Mouse (Mus musculus) right cerebral cortex, postnatal 4 days (tissue): ENCODE data around the gene Gm20388.

Source experiments
- DNase-seq: peaks from one replicate; pipeline ENCODE4 v3.0.0-alpha.2; 2022

The Gm20388 gene

DNA sequence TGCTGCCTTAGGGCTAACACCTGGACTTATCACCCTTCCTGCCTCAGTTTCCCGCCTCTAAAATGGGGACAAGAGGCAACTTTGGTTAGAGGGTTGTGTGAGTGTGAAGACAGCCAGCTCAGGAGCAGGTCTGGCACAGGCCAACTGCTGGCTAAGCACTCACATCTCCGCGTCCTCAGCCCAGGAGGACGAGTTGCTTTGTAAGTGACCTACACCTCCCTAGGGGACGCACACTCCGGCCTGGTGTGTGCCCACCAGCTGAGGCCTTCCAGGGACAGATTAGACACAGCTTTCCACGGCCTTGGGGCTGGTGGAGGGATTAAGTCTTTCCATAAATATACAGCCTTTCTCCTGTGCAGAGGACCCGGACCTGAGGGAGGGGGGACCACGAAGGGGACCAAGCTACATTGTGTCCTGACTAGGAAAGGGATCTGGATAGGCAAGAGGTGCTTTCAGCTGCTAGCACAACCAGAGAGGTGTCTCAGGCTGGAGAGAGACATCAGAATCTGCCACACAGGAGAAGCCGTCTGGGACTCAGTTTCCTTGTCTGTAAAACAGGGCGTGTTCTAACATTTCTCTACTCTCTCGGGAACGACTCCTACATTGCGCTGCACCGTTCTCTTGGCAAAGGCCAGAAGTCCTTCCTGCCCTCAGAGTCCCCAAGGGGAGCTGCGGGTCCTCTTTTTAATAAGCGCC is 722.5 kb downstream of the Gm20388 start:
- DNase-seq, result no peak

DNA sequence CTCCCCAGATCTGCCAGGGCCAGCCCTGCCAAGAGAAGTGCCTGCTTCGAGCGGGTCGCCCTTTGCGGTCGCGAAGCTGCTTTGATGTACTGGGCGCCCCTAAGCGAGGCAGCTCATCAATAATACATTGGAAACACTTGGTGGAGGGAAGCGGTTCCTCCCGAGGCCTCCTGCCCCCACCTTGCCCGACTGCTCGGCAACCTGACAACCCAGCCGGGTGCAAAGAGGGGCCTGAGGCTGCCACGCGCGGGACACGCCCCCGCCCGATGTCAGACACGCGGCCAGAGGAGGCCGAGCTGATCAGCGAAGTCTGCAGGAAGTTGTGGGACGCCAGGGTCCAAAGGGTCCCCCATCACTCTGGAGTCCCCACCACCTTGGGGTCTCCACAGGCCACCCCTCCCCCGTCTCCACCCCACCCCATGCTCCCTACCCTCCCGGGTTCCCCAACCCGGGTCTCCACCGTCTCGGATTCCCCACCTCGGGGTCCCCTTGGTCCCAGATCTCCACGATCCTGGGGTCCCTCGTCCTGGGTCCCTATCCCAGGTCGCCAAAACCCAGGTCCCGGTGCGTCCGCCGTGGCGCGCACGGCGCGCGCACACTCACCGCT is 723.1 kb downstream of the Gm20388 start:
- DNase-seq, result peak; percentile 19

DNA sequence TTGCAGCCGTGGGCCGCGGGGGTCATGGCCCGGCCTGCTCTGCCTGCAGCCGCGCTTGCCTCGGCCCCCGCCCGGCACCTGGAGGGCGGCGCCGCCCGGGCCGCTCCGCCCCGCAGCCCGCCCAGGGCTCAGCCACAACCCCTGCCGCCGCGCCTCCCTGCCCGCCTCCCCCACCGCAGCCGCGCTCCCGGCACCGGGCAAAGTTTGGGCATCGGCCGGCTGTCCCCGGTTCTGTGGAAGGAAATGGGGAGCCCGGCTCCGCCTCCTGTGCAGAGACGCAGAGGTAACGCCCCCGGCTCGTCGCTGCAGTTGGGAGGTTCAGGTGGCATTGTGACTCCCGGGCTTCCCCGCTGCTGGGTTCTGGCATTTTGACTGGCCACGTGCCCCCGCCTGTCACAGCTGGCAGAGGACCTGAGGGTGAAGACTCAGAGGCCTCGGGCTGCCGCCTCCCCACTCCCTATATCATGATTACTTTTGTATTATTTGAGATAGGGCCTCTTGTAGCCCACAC is 723.7 kb downstream of the Gm20388 start:
- DNase-seq, result peak; percentile 39

DNA sequence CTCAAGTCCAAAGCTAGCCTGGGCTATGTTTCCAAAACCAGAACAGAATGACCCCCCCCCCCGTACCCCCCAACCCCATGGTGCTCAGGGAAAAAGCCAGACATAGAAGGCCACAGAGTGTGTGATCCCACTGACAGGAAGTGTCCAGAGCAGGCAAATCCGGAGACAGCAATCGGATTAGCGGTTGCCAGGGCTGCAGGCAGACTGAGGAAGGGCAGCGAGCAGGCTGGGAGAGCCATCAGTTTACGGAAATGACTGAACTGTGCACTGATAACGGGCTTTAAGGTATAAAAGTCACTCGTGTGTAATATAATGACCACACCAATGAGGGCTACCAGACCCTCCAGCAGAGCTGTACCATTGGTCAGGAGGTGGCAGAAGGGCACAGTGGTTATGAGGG is 730.6 kb downstream of the Gm20388 start:
- DNase-seq, result no peak

DNA sequence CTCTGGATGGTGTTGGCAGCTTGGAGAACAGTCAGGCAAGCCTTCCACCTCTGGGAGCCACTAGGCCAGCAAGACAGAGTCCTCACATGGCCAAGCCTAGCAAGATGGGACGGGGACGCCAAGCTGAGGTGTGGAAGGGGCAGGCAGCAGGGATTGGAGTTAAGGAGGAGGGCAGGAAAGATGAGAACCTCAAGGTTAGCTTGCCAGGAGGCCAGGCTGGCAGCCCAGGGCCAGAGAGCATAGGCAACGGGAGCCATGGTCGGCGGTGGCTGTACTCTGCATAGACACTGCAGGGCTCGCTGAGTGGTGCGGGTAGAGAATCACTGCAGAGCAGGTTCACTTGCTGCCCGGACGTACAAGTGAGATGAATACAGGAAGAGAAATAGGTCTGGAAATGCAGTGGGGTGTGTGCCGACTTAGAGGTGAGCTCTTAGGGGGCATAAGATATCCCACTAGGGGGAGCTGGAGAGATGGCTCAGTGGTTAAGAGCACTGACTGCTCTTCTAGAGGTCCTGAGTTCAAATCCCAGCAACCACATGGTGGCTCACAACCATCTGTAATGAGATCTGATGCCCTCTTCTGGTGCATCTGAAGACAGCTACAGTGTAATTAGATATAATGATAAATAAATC is 731.5 kb downstream of the Gm20388 start:
- no peak for DNase-seq

DNA sequence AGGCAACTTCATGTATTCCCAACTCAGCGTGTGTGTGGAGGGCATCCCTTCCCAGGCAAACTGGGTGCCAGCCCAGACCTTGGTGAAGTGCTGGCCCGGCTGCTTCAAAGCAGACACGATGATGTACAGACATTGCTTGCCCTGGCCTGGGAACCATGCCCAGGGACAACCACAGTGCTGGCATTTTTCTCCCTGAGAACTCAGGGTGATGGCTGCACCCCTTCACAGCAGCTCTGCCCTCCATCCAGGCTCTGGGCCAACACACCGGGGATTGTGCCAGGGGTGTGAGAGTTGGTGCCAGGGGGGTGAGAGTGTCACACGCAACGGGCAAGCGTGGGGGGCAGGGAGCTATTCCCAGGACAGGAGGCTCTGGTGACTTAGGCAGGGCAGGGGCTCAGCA is 734.0 kb downstream of the Gm20388 start:
- peak; percentile 81 for DNase-seq

DNA sequence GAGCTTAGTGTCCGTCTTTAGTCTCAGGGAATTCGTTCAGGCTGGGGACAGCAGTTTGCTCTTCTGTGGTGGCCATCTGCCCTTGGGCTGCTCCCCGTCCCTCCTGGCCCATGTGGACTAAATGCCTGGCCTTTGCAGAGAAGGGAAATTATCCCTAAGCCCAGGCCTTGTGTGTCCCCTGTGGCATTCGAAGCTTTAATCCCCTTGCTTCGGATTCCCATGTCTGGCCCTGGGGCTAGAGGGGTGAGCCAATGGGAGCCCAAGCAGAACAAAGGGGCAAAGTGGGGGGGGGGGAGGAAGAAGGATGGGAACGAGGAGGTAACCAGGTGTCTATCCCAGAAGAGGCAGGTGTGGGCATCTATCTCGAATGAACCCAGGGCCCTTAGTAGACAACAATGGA is 736.9 kb downstream of the Gm20388 start, which contains the start of gene 1190005I06Rik:
Gene 1190005I06Rik (minus strand): TSS at position 101 of the 400 bp plus-strand sequence.
- no peak for DNase-seq

DNA sequence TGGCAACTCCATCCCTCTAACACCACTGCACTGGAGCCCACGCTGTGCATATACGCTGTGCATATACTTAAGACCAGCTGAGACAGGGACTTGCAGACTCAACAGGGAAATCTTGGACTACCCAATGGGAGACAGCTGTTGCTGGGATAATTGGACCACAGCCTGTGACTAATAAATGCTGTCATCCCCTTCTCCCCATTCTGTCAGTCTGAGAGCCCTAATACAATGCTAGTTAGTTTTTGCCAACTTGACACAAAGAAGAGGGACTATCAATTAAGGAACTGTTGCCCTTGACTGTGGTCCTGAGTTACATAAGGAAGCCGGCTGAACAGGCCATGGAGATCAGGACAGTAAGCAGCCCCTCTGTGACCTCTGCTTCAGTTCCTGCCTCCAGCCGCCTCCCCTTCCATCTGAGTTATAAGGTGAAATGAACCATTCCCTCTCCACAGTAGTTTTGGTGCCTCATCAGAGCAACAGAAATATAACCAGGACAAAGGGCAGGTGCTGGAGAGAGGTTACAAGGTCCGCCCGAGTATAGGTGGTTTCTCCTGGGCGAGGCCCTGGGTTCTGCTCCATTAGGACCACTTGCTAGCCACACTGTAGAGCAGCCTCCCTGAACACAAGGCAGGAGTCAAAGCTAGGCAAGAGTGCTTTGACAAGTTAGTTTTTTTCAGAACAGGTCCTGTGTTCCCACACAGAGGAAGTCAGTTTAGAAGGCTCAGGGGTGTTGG is 745.8 kb downstream of the Gm20388 start:
- DNase-seq, result no peak

DNA sequence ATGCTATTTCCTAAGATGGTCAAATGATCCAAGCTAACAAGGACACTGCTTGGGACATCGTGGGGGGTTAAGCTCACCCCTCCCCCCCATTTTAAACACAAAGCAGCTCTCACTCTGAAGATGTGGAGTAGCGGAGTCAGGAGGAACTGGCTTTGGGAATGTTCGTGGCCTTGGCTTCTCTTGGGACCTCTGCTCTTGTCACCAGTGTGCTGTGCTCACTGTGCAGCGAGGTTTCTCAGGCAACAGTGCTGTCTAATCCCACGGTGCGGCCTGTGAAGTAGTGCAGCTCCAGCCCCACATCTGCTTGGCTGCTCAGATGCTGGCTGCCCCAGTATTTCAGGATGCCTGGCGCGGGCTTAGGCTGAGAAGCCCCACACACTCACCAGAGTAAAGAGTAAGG is 746.8 kb downstream of the Gm20388 start:
- DNase-seq, result no peak

DNA sequence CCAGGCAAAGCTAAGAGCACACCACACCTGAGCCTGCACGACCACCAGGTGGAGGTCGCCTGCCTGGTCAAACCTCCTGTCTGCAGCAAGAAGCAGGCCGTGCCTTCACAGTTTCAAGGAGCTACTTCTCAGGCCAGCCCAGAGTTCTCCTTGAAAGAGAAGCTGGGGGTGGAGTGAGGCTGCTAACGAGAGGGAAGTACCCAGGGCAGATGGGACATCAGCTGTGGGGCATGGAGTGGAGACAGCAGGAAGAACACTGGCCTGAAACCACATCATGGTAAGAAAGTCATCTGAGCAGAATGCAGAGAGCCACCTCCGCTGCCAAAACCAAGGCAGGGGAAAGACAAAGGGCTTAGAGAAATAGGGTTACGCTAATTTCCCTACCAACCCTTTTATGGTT is 753.9 kb downstream of the Gm20388 start:
- DNase-seq, result no peak

DNA sequence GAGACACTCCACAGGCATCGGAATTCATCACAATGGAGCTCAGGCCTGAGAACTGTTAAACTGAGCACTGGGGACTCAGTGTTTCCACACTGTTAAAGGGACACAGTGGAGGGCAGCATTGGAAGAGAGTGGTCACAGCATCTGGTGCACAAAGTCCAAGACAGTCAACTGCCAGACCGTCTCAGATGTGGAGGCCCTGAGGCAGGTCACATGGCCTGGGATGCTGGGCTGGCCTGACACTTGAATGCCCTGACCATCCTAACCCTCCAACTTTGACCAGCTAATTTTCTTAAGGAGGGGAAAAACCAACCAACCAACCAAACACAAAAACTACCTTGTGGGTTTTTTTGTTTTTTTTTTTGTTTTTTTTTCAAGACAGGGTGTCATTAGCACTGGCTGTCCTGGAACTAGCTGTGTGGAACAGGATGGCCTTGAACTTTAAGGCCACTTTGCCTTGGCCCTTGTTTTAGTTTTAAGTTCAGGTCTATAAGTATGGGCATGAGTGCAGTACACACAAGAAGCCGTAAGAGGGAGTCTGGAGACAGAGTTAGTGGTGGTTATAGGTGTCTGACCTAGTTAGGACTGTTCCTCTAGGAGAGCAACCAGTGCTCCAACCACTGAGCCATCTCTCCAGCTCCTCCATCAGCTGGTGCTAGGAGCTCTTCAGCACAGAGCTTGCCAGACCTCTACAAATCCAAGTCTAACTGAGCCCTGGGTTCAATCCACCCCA is 755.2 kb downstream of the Gm20388 start:
- no peak for DNase-seq

DNA sequence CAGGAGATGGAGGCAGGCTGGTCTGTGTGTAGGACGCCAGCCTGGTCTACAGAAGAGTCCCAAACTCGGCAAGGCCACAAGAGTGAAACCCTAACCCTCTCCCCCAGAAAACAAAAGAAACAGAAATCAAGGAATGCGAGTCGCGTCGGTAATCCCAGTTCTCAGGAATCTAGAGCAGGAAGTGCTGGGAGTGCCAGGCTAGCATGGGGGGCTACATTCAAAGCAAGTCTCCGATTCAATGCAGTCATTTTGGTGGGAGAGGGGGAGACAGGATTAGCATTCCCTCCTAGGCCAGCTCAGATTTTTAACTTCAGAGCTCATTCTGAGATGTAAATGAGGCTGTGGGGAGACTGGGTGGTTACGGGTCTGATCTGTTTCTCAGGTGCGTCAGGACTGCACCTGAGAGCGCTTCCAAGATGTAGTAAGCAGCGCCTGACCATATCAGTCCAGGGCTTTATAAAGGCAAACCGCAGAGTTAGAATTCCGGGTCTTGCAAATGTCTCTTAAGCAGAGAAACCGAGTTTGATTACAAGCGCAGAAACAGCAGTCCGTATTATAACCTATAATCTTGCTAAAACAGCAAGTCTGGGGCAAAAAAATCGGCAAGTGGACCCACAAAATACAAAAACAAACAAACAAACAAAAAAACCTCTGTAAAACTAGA is 756.3 kb downstream of the Gm20388 start:
- DNase-seq, result no peak

DNA sequence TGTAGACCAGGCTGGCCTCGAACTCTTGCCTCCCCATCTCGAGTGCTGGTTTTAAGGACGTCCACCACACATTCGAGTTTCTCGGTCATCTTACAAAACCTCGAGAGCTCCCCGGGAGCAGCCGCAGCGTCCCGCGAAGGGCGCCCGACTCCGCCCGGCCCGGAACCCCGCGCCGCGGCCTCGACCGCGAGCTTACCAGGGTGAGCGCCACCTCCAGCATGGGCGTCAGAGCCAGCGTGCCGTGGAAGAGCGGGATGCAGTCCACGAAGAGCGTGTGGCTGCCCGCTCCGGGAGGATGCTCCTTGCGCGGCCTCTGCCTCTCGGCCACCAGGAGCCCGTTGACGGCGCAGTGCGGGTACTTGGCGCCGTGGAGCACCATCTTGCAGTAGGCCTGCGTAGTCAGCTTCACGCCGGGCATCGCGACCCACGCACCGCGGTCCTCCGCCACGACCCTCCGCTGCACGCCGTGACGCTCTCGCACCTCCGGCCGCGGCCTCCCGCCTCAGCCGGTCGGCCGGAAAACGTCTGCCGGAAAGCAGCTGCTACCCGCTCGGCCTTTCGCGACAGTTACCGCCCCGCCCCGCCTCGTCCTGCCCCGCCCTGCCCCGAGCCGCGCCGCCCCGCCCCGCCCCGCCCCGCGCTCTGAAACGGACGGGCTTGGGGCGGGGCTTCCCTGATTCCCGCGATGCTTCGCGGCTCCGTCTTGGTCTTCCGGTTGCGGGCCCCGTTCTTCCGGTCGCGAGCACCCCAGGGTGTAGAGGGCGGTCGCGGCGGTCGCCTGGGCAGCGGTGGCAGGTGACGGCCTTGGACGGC is 757.1 kb downstream of the Gm20388 start, which contains the start of the genes Gm27021 and Cox4i1:
Gene Gm27021 (minus strand): TSS at position 519 of the 813 bp plus-strand sequence.
Gene Cox4i1 (plus strand): TSS at position 662 of the 813 bp plus-strand sequence.
- peak; percentile 93 for DNase-seq

DNA sequence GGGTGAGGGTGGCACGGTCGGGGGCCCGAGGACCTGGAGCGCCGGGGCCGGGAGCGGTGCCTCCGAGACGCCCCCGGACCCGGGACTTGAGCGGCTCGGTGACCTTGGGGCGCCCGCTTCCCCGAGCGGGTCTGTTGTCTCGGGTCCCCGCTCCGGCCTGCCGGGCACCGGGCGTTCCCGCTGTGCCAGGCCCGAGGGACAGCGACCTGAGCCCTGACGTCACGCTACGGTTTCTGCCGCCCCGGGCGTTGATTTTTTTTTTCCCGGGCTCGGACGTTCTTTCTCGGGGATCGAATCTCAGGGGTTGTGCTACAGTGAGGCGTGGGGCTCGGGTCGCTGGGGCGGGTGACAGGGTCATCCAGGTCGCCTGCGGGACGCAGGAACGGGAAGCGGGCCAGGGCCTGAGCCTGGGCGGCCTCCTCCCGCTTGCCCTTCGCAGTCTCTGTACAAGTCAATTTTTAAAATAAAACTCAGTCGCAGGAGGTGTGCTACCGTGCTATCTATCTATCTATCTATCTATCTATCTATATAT is 757.8 kb downstream of the Gm20388 start, which contains the start of gene Emc8:
Gene Emc8 (minus strand): TSS at position 200 of the 532 bp plus-strand sequence.
- DNase-seq, result peak; percentile 46

DNA sequence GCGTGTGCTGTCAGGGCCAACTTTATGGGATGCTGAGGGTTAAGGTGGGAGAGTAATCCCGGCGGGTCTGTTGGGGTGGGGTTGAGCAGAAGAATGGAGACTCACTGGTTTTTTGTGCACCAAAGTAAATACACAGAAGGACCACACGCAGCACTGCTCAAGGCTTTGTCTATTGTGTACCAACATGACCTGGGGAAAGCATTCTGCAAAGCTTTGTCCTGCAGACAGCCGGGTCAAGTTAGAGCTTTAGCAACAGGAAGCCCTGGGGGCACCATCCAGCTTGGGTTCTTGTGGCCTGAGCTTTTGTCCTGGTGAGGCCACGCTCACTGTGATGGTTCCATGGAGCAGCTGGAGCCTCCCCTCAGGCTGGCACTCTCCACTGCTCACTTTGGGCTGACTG is 761.1 kb downstream of the Gm20388 start:
- no peak for DNase-seq

DNA sequence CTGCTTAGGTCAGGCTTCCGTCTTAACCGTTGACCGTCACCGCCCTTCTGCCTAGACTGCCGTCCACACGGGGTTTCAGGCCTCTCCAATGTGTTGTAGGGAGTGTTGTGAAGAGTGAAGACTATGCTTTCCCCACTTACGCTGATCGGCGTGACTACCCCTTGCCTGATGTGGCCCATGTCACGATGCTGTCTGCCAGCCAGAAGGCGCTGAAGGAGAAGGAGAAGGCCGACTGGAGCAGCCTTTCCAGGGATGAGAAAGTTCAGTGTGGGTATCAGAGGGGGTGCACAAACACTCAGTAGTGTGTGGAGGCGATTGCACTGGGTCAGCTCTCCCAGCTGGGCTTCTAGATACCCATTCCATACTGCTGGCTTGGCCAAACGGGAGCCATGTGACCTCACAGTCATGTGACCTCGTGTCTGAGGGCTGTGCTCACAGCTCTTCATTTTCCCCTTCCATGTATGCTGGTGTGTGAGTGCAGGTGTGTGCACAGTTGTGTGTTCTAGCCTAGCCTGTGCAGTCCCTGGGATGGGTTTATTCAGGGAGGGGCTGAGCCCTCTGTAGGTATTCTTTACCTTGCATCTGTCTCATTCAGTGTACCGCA is 762.1 kb downstream of the Gm20388 start:
- no peak for DNase-seq

DNA sequence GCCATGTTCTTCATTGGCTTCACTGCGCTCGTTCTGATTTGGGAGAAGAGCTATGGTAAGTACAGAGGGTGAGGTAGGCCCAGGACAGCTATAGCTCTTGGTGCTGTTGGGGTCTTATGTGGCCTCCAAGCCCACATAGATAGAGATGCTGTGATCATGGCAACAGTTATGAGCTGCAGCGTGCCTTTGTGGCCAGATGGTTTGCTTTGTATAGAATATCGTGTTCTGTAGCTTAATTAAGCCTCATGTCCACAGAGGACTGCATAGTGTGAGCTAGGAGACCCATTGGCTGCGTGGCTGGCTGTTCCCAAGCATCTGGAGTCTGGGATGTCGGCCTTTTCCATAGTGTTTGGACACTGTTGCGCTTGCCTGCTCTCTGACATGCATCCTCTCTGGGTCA is 762.7 kb downstream of the Gm20388 start:
- DNase-seq, result no peak

DNA sequence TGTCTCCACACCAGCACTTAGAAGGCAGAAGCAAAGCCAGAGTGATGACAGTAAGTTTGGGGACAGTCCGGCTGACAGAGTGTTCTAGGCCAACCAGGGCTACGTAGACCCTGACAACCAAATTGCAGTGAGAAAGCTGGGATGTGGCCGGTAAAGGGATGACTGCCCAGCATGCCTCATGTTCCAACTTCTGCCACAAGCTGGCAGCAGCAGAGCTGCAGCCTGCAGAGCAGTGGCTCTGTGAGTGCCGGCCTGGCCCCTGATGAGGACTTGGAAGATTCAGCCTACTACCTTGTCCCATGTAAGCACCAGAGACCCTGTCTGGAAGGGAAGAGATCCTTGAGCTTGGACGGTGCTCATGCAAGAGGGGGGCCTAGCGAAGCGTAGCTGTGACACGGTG is 765.1 kb downstream of the Gm20388 start:
- DNase-seq, result no peak

DNA sequence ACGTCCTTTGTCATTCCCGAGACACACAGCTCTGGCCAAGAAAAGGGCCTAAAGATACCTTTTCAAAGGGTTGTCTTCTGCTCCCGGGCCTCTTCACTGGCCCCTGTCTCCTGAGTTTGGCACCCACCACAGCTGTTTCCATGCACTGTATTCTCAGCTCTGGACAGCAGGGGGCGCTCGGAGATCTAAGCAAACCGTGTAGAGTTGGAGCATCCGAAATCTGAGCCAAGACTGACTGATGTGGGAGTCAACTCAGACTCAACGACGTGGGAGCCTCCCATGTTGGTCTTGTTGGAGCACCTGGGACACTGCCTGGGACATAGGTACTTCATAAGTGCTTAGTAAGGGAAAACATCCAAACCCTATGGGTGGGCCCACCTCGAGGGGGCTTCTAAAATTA is 767.8 kb downstream of the Gm20388 start:
- DNase-seq, result peak; percentile 93
